Mouse (Mus musculus): Measurements from ENCODE around the gene Tns3. TPM values are rescaled to one million over a fixed set of nuclear protein-coding genes. Genes with fewer than 3 reads are reported as not detected.

Tns3 gene
- polyA plus RNA-seq, 1 experiment, result 23.4 TPM

DNA sequence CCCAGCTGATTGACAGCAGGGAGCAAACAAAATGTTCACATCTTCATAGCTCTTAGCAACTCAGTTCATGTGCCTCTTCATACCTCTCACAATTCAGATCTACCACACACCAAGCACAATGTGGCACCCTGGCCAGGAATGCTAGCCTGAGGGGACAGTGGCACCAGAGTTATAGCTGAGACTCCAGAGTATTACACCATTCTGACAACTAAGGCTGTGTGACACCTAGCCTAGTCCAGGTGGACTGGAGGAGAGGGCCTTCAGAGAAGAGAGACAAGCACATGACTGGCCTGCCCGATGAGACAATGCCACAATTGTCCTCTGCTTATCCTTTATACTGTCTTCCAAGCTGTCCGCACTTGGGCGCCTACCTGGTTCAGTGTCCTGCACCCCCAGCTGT is 192.8 kb downstream of the Tns3 start:
- H3K36me3 ChIP-seq (ENCODE audit: control insufficient read depth, insufficient read depth), result peaks cover 10% of the 10 kb centered on the region
- H3K4me3 ChIP-seq, result no peak overlapping the region
- TF ChIP-seq POLR2AphosphoS2 (IDR thresholded peaks at IDR 0.05; ENCODE audit: insufficient read length, low read depth), result no peak
- no peak for TF ChIP-seq CEBPB (IDR thresholded peaks at IDR 0.05; ENCODE audit: insufficient read depth, poor library complexity, severe bottlenecking)
- no peak for TF ChIP-seq MAX (IDR thresholded peaks at IDR 0.05; ENCODE audit: low read depth)
- no peak for TF ChIP-seq TCF3 (IDR thresholded peaks at IDR 0.05; ENCODE audit: insufficient read length, low read depth)
- no peak for TF ChIP-seq POLR2A (IDR thresholded peaks at IDR 0.05; ENCODE audit: insufficient read length, low read depth)
- no peak for TF ChIP-seq SRF (IDR thresholded peaks at IDR 0.05; ENCODE audit: control insufficient read depth, insufficient read length, low read depth)
- no peak for TF ChIP-seq USF1 (IDR thresholded peaks at IDR 0.05; ENCODE audit: low read depth)
- TF ChIP-seq MYOG (IDR thresholded peaks at IDR 0.05; ENCODE audit: control insufficient read depth in 1 of 3, insufficient read depth in 1 of 3, insufficient read length in 2 of 3, low read depth in 2 of 3), result no peak
- TF ChIP-seq TCF12 (IDR thresholded peaks at IDR 0.05; ENCODE audit: insufficient read depth, poor library complexity, severe bottlenecking), result no peak
- no peak for TF ChIP-seq MYOD1 (IDR thresholded peaks at IDR 0.05; ENCODE audit: control insufficient read depth in 1 of 3, insufficient read length in 2 of 3, low read depth in 2 of 3)
- TF ChIP-seq REST (IDR thresholded peaks at IDR 0.05; ENCODE audit: insufficient read depth, insufficient read length), result no peak
- TF ChIP-seq E2F4 (IDR thresholded peaks at IDR 0.05; ENCODE audit: insufficient read depth), result no peak
- no peak overlapping the region for H3K4me2 ChIP-seq (ENCODE audit: low read depth)
- H3K27me3 ChIP-seq (ENCODE audit: control insufficient read depth, insufficient read depth, insufficient read length), result no peaks in the 10 kb centered on the region
- peaks cover 16% of the 10 kb centered on the region for H3K79me2 ChIP-seq (ENCODE audit: control insufficient read depth, insufficient read depth)
- H3ac ChIP-seq (ENCODE audit: control insufficient read depth, insufficient read length), result no peak overlapping the region

DNA sequence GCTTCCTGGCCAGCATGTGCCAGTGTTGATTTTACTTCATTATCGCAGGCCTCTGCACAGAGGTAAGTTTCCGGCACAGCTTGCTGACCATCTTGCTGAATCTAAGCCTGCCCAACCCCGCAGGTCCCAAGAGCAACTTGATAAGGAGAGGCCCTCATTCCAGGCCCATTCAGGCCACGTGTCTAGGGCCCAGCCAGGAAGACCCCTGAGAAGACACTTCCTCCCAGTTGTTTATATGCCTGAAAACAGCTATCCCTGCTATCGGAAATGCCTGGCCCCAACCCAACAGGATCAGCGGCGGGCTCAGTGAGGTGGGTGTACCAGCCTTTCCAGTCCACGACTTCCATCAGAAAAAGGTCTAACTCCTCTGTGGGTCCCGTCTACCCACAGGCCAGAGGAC is 194.8 kb downstream of the Tns3 start:
- peaks cover 10% of the 10 kb centered on the region for H3K36me3 ChIP-seq (ENCODE audit: control insufficient read depth, insufficient read depth)
- no peaks in the 10 kb centered on the region for H3K27me3 ChIP-seq (ENCODE audit: control insufficient read depth, insufficient read depth, insufficient read length)
- no peak overlapping the region for H3ac ChIP-seq (ENCODE audit: control insufficient read depth, insufficient read length)
- no peak overlapping the region for H3K4me3 ChIP-seq
- peaks cover 36% of the 10 kb centered on the region for H3K79me2 ChIP-seq (ENCODE audit: control insufficient read depth, insufficient read depth)
- no peak overlapping the region for H3K4me2 ChIP-seq (ENCODE audit: low read depth)
- no peak for TF ChIP-seq MYOD1 (IDR thresholded peaks at IDR 0.05; ENCODE audit: control insufficient read depth in 1 of 3, insufficient read length in 2 of 3, low read depth in 2 of 3)
- TF ChIP-seq CEBPB (IDR thresholded peaks at IDR 0.05; ENCODE audit: insufficient read depth, poor library complexity, severe bottlenecking), result no peak
- no peak for TF ChIP-seq MAX (IDR thresholded peaks at IDR 0.05; ENCODE audit: low read depth)
- no peak for TF ChIP-seq POLR2AphosphoS2 (IDR thresholded peaks at IDR 0.05; ENCODE audit: insufficient read length, low read depth)
- no peak for TF ChIP-seq E2F4 (IDR thresholded peaks at IDR 0.05; ENCODE audit: insufficient read depth)
- TF ChIP-seq MYOG (IDR thresholded peaks at IDR 0.05; ENCODE audit: control insufficient read depth in 1 of 3, insufficient read depth in 1 of 3, insufficient read length in 2 of 3, low read depth in 2 of 3), result no peak

DNA sequence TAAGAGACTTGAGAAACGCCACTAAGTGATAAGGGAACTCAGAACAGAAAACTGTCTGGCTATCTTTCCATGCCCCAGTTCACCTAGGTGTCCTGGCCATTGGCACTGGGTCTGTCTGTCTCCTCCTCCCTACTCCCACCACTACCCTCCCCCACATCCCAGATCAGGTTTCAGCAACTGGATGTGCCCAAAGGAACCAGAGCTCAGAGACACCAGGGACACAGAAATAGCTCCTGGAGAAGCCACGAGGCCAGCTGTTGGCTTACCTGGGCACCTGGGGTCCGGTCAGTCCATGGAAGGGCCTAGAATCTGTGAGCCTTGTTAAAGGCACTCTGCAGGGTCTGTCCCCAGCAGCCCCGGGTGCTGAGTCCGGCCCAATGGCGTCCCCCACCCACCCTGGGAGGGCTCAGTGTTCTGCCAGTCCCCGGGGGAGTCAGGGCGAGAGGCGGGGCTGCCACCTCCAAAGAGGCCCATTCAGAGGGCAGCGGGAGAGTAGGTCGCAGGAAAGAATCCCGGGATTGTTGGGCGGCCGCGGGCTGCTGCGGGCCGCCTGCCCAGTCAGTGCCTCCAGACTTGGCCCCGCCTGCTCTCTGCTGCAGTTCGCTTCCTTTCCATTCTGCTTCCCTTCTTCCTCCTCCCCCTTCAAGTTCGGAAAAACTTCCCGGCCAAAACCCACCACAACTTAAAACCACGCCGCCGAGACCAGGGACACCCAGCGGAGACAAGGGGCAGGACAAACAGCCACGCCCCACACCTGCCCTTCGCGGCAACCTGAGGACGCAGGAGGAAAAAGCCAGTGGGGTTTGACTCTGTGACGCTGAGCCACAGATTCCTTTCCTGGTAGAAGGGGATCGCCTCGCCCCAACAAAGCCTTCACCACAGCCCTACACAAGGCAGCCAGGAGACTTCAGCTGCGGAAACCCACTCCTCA is 195.9 kb downstream of the Tns3 start:
- Histone ChIP-seq H3K4me3 (peak overlapping the region; percentile 33), H3K27me3 (ENCODE audit: control insufficient read depth, insufficient read depth, insufficient read length) (no peaks in the 10 kb centered on the region), H3K79me2 (ENCODE audit: control insufficient read depth, insufficient read depth) (peaks cover 47% of the 10 kb centered on the region), H3K36me3 (ENCODE audit: control insufficient read depth, insufficient read depth) (peaks cover 6% of the 10 kb centered on the region), H3K4me2 (ENCODE audit: low read depth) (peak overlapping the region; percentile 95), H3ac (ENCODE audit: control insufficient read depth, insufficient read length) (peak overlapping the region; percentile 43)
- TF ChIP-seq MYOG (IDR thresholded peaks at IDR 0.05; ENCODE audit: control insufficient read depth in 1 of 3, insufficient read depth in 1 of 3, insufficient read length in 2 of 3, low read depth in 2 of 3) (peak in 1 of 3 experiments; percentile 31), POLR2A (IDR thresholded peaks at IDR 0.05; ENCODE audit: insufficient read length, low read depth) (peak; percentile 24), REST (IDR thresholded peaks at IDR 0.05; ENCODE audit: insufficient read depth, insufficient read length) (no peak), TCF12 (IDR thresholded peaks at IDR 0.05; ENCODE audit: insufficient read depth, poor library complexity, severe bottlenecking) (no peak), E2F4 (IDR thresholded peaks at IDR 0.05; ENCODE audit: insufficient read depth) (no peak), USF1 (IDR thresholded peaks at IDR 0.05; ENCODE audit: low read depth) (no peak)

DNA sequence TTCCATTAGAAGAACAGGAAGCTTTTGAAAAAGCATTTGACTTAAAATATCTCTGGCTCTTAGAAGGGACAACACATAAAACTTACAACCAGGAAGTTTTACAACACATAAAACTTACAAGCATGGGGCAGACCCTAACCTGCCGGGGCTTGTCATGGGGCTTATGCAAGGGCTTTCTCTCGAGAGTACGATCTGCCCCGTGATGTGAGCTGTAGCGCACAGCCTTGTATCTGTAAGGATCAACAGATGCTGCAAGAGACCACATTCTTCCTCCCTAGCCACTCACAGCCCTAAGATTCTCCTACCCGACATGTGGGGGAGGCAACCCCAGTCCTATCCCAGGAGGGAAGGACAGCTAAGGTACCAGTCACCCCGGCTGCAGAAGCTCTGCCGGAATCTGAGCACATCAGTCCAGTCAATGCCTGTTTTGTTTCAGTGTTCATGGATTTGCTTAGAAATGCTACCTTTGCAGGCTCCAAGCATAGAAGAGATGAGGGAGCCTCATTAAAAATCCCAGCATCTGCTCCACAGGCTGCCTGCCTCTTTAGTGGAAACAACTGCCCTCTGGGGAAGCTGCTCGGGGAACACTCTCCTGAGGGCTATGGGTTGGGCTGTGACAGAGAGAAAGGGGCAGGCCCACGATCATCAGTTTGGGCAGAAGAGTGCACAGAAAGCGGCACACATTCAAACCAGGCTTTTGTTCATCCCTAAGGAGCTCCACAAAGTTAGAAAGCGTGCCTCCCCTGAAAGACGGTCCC is 196.8 kb downstream of the Tns3 start:
- peaks cover 56% of the 10 kb centered on the region for H3K79me2 ChIP-seq (ENCODE audit: control insufficient read depth, insufficient read depth)
- TF ChIP-seq TCF3 (IDR thresholded peaks at IDR 0.05; ENCODE audit: insufficient read length, low read depth) (no peak), POLR2A (IDR thresholded peaks at IDR 0.05; ENCODE audit: insufficient read length, low read depth) (peak; percentile 8), POLR2AphosphoS2 (IDR thresholded peaks at IDR 0.05; ENCODE audit: insufficient read length, low read depth) (no peak), USF1 (IDR thresholded peaks at IDR 0.05; ENCODE audit: low read depth) (no peak), MYOG (IDR thresholded peaks at IDR 0.05; ENCODE audit: control insufficient read depth in 1 of 3, insufficient read depth in 1 of 3, insufficient read length in 2 of 3, low read depth in 2 of 3) (no peak)

More for the DNA sequence above, 196.8 kb downstream of the Tns3 start:
- no peaks in the 10 kb centered on the region for H3K36me3 ChIP-seq (ENCODE audit: control insufficient read depth, insufficient read depth)
- no peaks in the 10 kb centered on the region for H3K27me3 ChIP-seq (ENCODE audit: control insufficient read depth, insufficient read depth, insufficient read length)
- H3K4me2 ChIP-seq (ENCODE audit: low read depth), result peak overlapping the region; percentile 95
- peak overlapping the region; percentile 33 for H3ac ChIP-seq (ENCODE audit: control insufficient read depth, insufficient read length)
- H3K4me3 ChIP-seq, result peak overlapping the region; percentile 33
